Mouse (Mus musculus): ENCODE measurements around the gene Kcnj9.

Kcnj9 gene

GRCm38 (mm10) chr1:172312768-172313561 is 16.2 kb downstream of the Kcnj9 start:
- peak; percentile 55 for DNase-seq (ENCODE audit: low read depth)

- peak; percentile 82 for DNase-seq (ENCODE audit: low read depth)
Observed at GRCm38 (mm10) chr1:172311921-172312767, 17.0 kb downstream of the Kcnj9 start.

GRCm38 (mm10) chr1:172311248-172311906 is 17.7 kb downstream of the Kcnj9 start:
- peak; percentile 77 for DNase-seq (ENCODE audit: low read depth)

GRCm38 (mm10) chr1:172309699-172310398 is 19.3 kb downstream of the Kcnj9 start:
- peak; percentile 95 for DNase-seq (ENCODE audit: low read depth)

GRCm38 (mm10) chr1:172308409-172308808 is 20.7 kb downstream of the Kcnj9 start:
- DNase-seq (ENCODE audit: low read depth), result no peak

GRCm38 (mm10) chr1:172307936-172308335 is 21.2 kb downstream of the Kcnj9 start:
- DNase-seq (ENCODE audit: low read depth), result no peak

- DNase-seq (ENCODE audit: low read depth), result no peak
Observed at GRCm38 (mm10) chr1:172306885-172307284, 22.2 kb downstream of the Kcnj9 start.

GRCm38 (mm10) chr1:172306196-172306595 is 22.9 kb downstream of the Kcnj9 start:
- peak; percentile 46 for DNase-seq (ENCODE audit: low read depth)

GRCm38 (mm10) chr1:172305635-172306034 is 23.5 kb downstream of the Kcnj9 start:
- peak; percentile 44 for DNase-seq (ENCODE audit: low read depth)

GRCm38 (mm10) chr1:172305153-172305552 is 24.0 kb downstream of the Kcnj9 start:
- no peak for DNase-seq (ENCODE audit: low read depth)

GRCm38 (mm10) chr1:172304443-172304842 is 24.7 kb downstream of the Kcnj9 start:
- DNase-seq (ENCODE audit: low read depth), result no peak

GRCm38 (mm10) chr1:172302851-172303250 is 26.3 kb downstream of the Kcnj9 start:
- no peak for DNase-seq (ENCODE audit: low read depth)

GRCm38 (mm10) chr1:172302311-172302710 is 26.8 kb downstream of the Kcnj9 start:
- no peak for DNase-seq (ENCODE audit: low read depth)

- no peak for DNase-seq (ENCODE audit: low read depth)
Observed at GRCm38 (mm10) chr1:172301180-172301579, 27.9 kb downstream of the Kcnj9 start.

GRCm38 (mm10) chr1:172300247-172300646 is 28.9 kb downstream of the Kcnj9 start:
- no peak for DNase-seq (ENCODE audit: low read depth)

GRCm38 (mm10) chr1:172299528-172299927 is 29.6 kb downstream of the Kcnj9 start:
- no peak for DNase-seq (ENCODE audit: low read depth)

- no peak for DNase-seq (ENCODE audit: low read depth)
Observed at GRCm38 (mm10) chr1:172297611-172298537, 31.2 kb downstream of the Kcnj9 start, which contains the start of gene Atp1a2. Gene Atp1a2, minus strand, starts transcription at chr1:172298064.

- no peak for DNase-seq (ENCODE audit: low read depth)
Observed at GRCm38 (mm10) chr1:172296816-172297510, 32.2 kb downstream of the Kcnj9 start.

- no peak for DNase-seq (ENCODE audit: low read depth)
Observed at GRCm38 (mm10) chr1:172295751-172296197, 33.3 kb downstream of the Kcnj9 start.

GRCm38 (mm10) chr1:172293449-172293848 is 35.7 kb downstream of the Kcnj9 start:
- no peak for DNase-seq (ENCODE audit: low read depth)
